Mouse (Mus musculus) myocyte (in vitro differentiated cells): ENCODE results near the gene Ercc1. TPM values are rescaled to one million over a fixed set of nuclear protein-coding genes. Genes with fewer than 3 reads are reported as not detected.

Source experiments
- H3K27me3 ChIP-seq: one replicate; pipeline ENCODE4 v1.6.1; 2011; ENCODE audit not compliant: control insufficient read depth, insufficient read depth, insufficient read length
- H3K36me3 ChIP-seq: one replicate; pipeline ENCODE4 v1.6.1; 2011; ENCODE audit not compliant: control insufficient read depth, insufficient read depth
- H3K4me2 ChIP-seq: one replicate; pipeline ENCODE4 v1.6.1; 2011; ENCODE audit warnings: low read depth, control low read depth
- H3K4me3 ChIP-seq: one replicate; pipeline ENCODE4 v1.5.1; 2011; ENCODE audit warnings: mild to moderate bottlenecking, control low read depth, moderate library complexity
- H3K79me2 ChIP-seq: one replicate; pipeline ENCODE4 v1.6.1; 2011; ENCODE audit not compliant: control insufficient read depth, insufficient read depth
- H3ac ChIP-seq: one replicate; pipeline ENCODE4 v1.6.1; 2011; ENCODE audit not compliant: control insufficient read depth, insufficient read length
- CEBPB ChIP-seq: IDR thresholded peaks from 2 replicates; pipeline ENCODE4 v1.6.1; 2011; ENCODE audit warnings: mild to moderate bottlenecking, moderate library complexity; ENCODE audit not compliant: poor library complexity, insufficient read depth, severe bottlenecking
- E2F4 ChIP-seq: IDR thresholded peaks from one replicate; pipeline ENCODE4 v1.6.1; 2011; ENCODE audit warnings: mild to moderate bottlenecking, control low read depth, moderate library complexity; ENCODE audit not compliant: insufficient read depth
- MAX ChIP-seq: IDR thresholded peaks from one replicate; pipeline ENCODE4 v1.6.1; 2011; ENCODE audit warnings: low read depth, mild to moderate bottlenecking, control low read depth
- MYOD1 ChIP-seq, 3 experiments: IDR thresholded peaks; one replicate each; pipeline ENCODE4 v1.6.1; 2011; ENCODE audit warnings: control low read depth in 2 of 3, low read depth in 2 of 3, mild to moderate bottlenecking in 2 of 3, moderate library complexity in 1 of 3; ENCODE audit not compliant: insufficient read length in 2 of 3, control insufficient read depth in 1 of 3
- MYOG ChIP-seq, 3 experiments: IDR thresholded peaks; one replicate each; pipeline ENCODE4 v1.6.1; 2011; ENCODE audit warnings: control low read depth in 2 of 3, low read depth in 2 of 3, mild to moderate bottlenecking in 2 of 3; ENCODE audit not compliant: insufficient read length in 2 of 3, control insufficient read depth in 1 of 3, insufficient read depth in 1 of 3
- POLR2A ChIP-seq: IDR thresholded peaks from one replicate; pipeline ENCODE4 v1.6.1; 2011; ENCODE audit warnings: low read depth, mild to moderate bottlenecking, control low read depth, moderate library complexity; ENCODE audit not compliant: insufficient read length
- POLR2AphosphoS2 ChIP-seq: IDR thresholded peaks from one replicate; pipeline ENCODE4 v1.6.1; 2011; ENCODE audit warnings: low read depth, control low read depth; ENCODE audit not compliant: insufficient read length
- REST ChIP-seq: IDR thresholded peaks from one replicate; pipeline ENCODE4 v1.6.1; 2011; ENCODE audit warnings: mild to moderate bottlenecking, control low read depth, moderate library complexity; ENCODE audit not compliant: insufficient read depth, insufficient read length
- SRF ChIP-seq: IDR thresholded peaks from one replicate; pipeline ENCODE4 v1.6.1; 2011; ENCODE audit warnings: low read depth; ENCODE audit not compliant: control insufficient read depth, insufficient read length
- TCF12 ChIP-seq: IDR thresholded peaks from one replicate; pipeline ENCODE4 v1.6.1; 2011; ENCODE audit warnings: mild to moderate bottlenecking, control low read depth; ENCODE audit not compliant: poor library complexity, insufficient read depth, severe bottlenecking
- TCF3 ChIP-seq: IDR thresholded peaks from one replicate; pipeline ENCODE4 v1.6.1; 2011; ENCODE audit warnings: low read depth, control low read depth; ENCODE audit not compliant: insufficient read length
- USF1 ChIP-seq: IDR thresholded peaks from one replicate; pipeline ENCODE4 v1.6.1; 2011; ENCODE audit warnings: low read depth, mild to moderate bottlenecking, control low read depth, moderate library complexity
- polyA plus RNA-seq: library from polyadenylated mRNA; unstranded; fragments of >200 nt; fragmentation: generic; extraction: Trizol; gene quantifications from one replicate; pipeline ENCODE4 v1.2.1, GENCODE M21; 2012; ENCODE audit warnings: missing spikeins

The Ercc1 gene
- polyA plus RNA-seq, 1 experiment, result 83.1 TPM

GRCm38 (mm10) chr7:19300501-19301421, 43.8 kb upstream of the Ercc1 start:
- Histone ChIP-seq H3K27me3 (no peaks in the 10 kb centered on the region), H3K4me3 (peak overlapping the region; percentile 25), H3K36me3 (no peaks in the 10 kb centered on the region), H3ac (no peak overlapping the region), H3K79me2 (no peaks in the 10 kb centered on the region), H3K4me2 (peak overlapping the region; percentile 76)
- TF ChIP-seq MYOG (IDR thresholded peaks at IDR 0.05; ENCODE audit: control insufficient read depth in 1 of 3, insufficient read depth in 1 of 3, insufficient read length in 2 of 3, low read depth in 2 of 3), result no peak
- no peak for TF ChIP-seq TCF12
- TF ChIP-seq POLR2A, result no peak
- TF ChIP-seq REST, result no peak
- TF ChIP-seq E2F4, result no peak
- TF ChIP-seq POLR2AphosphoS2, result no peak
- no peak for TF ChIP-seq MYOD1 (IDR thresholded peaks at IDR 0.05; ENCODE audit: control insufficient read depth in 1 of 3, insufficient read length in 2 of 3, low read depth in 2 of 3)
- no peak for TF ChIP-seq USF1
- no peak for TF ChIP-seq TCF3
- no peak for TF ChIP-seq MAX
- TF ChIP-seq SRF, result no peak
- no peak for TF ChIP-seq CEBPB

- Histone ChIP-seq H3ac (no peak overlapping the region), H3K36me3 (no peaks in the 10 kb centered on the region), H3K4me3 (peak overlapping the region; percentile 25), H3K79me2 (no peaks in the 10 kb centered on the region), H3K27me3 (no peaks in the 10 kb centered on the region), H3K4me2 (peak overlapping the region; percentile 41)
- no peak for TF ChIP-seq CEBPB
- no peak for TF ChIP-seq TCF3
- no peak for TF ChIP-seq TCF12
- TF ChIP-seq POLR2AphosphoS2, result no peak
- TF ChIP-seq USF1, result no peak
- no peak for TF ChIP-seq MYOD1 (IDR thresholded peaks at IDR 0.05; ENCODE audit: control insufficient read depth in 1 of 3, insufficient read length in 2 of 3, low read depth in 2 of 3)
- no peak for TF ChIP-seq POLR2A
- TF ChIP-seq MYOG (IDR thresholded peaks at IDR 0.05; ENCODE audit: control insufficient read depth in 1 of 3, insufficient read depth in 1 of 3, insufficient read length in 2 of 3, low read depth in 2 of 3), result no peak
- no peak for TF ChIP-seq E2F4
- TF ChIP-seq SRF, result no peak
- no peak for TF ChIP-seq MAX
- no peak for TF ChIP-seq REST
Observed at GRCm38 (mm10) chr7:19301461-19302263, 42.9 kb upstream of the Ercc1 start.

- H3K79me2 ChIP-seq, result no peaks in the 10 kb centered on the region
- TF ChIP-seq TCF3, result no peak
- TF ChIP-seq TCF12, result no peak
- no peak for TF ChIP-seq SRF
- TF ChIP-seq E2F4, result no peak
- no peak for TF ChIP-seq MYOG (IDR thresholded peaks at IDR 0.05; ENCODE audit: control insufficient read depth in 1 of 3, insufficient read depth in 1 of 3, insufficient read length in 2 of 3, low read depth in 2 of 3)
- no peak overlapping the region for H3K4me2 ChIP-seq
- H3K36me3 ChIP-seq, result no peaks in the 10 kb centered on the region
- H3K27me3 ChIP-seq, result no peaks in the 10 kb centered on the region
- H3K4me3 ChIP-seq, result no peak overlapping the region
- H3ac ChIP-seq, result no peak overlapping the region
Observed at GRCm38 (mm10) chr7:19302264-19303045, 42.1 kb upstream of the Ercc1 start.

GRCm38 (mm10) chr7:19303046-19303305, 41.6 kb upstream of the Ercc1 start:
- Histone ChIP-seq H3K27me3 (no peaks in the 10 kb centered on the region), H3K4me3 (no peak overlapping the region), H3ac (no peak overlapping the region), H3K4me2 (no peak overlapping the region), H3K79me2 (no peaks in the 10 kb centered on the region), H3K36me3 (no peaks in the 10 kb centered on the region)
- TF ChIP-seq E2F4 (no peak), TCF12 (no peak), MYOD1 (IDR thresholded peaks at IDR 0.05; ENCODE audit: control insufficient read depth in 1 of 3, insufficient read length in 2 of 3, low read depth in 2 of 3) (no peak), MAX (no peak), MYOG (IDR thresholded peaks at IDR 0.05; ENCODE audit: control insufficient read depth in 1 of 3, insufficient read depth in 1 of 3, insufficient read length in 2 of 3, low read depth in 2 of 3) (no peak), TCF3 (no peak), POLR2AphosphoS2 (no peak), USF1 (no peak), POLR2A (no peak), REST (no peak), SRF (no peak), CEBPB (no peak)
